Mouse (Mus musculus): ENCODE measurements around the gene Mrpl46. TPM values are rescaled to one million over a fixed set of nuclear protein-coding genes. Genes with fewer than 3 reads are reported as not detected.

Gene Mrpl46
- polyA plus RNA-seq, 1 experiment, result 9.4 TPM

DNA sequence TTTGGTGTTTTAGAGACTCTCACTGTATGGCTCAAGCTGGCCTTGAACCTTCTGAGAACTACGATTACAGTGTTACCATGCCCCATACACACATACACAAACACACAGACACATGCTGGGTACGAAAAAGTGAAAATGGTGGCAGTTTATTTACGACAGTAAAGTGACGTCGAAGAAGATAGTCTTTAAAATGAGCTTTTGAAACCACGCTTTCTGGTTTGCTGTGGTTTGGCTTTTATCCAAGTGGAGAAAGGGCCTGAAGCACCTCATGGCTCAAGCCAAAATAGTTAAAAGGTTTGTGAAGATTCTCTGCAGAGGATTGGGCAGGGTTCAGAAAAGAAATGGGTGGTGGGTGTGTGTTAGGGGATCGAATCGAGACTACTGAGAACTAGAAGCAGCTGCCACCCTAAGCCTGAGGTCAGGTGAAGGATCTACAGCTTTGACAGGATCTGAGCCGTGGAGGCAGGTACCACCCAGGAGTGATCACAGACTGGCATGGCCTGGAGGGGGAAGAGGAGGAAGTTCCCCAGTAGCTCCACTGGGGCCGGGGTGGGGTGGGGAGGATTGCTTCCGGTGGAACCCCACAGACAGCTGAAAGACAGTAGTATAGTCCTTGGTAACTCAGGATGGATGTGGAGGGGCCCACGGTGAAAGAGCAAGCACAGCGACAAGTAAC is 10.7 kb upstream of the Mrpl46 start:
- Histone ChIP-seq H3K4me3 (ENCODE audit: extremely low read depth, insufficient read depth, insufficient read length) (no peak overlapping the region), H3K27me3 (ENCODE audit: control insufficient read depth, insufficient read depth, low read length) (no peaks in the 10 kb centered on the region), H3K4me1 (ENCODE audit: control insufficient read depth, insufficient read depth, insufficient read length) (no peaks in the 10 kb centered on the region), H3K27ac (ENCODE audit: insufficient read depth, low read length) (no peak overlapping the region), H3K36me3 (ENCODE audit: control insufficient read depth, insufficient read depth, low read length) (peaks cover 6% of the 10 kb centered on the region; the same call in 1 of the 2 replicates)
- DNase-seq (ENCODE audit: low read depth in 1 of 2, low spot score in 2 of 2), result no peak
- 29% methylated on average over 13 of the region's 13 CpGs for WGBS
- no peak for TF ChIP-seq CTCF (IDR thresholded peaks at IDR 0.05; ENCODE audit: extremely low read depth, insufficient read depth, insufficient read length, insufficient replicate concordance)
- no peak for TF ChIP-seq POLR2A (IDR thresholded peaks at IDR 0.05; ENCODE audit: low read depth, low read length)

DNA sequence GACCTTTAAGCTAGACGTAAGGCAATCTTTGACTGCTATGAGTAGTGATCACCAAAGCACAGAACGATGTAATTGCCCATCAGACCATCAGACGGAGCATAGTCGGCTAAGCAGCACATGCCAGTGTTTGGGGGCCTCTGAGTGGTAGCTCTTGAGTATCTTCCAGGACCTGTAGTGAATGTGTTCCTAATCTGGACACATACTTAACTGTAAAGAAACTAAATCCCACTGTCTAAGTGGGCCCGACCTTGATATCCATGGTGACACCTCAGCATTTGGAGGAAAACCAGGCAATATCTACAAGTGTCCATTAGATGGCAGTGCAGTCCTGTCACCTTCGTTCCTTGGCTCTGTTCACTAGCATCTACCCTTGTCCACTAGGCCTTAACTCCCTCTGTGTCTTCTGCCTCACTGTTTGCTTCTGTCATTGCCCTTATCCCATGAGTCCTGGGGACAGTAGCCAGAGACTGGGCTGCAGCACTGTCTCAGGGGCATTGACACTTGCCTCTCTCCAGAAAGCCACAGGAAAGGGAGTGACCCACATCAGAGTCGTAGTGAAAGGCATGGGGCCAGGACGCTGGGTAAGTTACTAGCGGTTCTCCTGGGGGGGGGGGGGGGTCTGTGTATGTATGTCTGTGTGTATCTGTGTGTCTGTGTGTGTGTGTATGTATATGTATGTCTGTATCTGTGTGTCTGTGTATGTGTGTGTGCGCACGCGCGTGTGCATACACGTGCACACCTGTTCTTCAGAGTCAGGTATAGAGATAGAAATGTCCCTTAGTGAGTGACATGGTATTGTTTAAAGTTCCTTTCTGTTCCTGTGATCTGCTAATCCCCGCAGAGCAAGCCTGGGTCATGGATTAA is 8.3 kb upstream of the Mrpl46 start:
- DNase-seq (ENCODE audit: low read depth in 1 of 2, low spot score in 2 of 2), result peak; percentile 14 to 28
- H3K4me3 ChIP-seq (ENCODE audit: extremely low read depth, insufficient read depth, insufficient read length), result no peak overlapping the region
- 78% methylated on average over 15 of the region's 15 CpGs for WGBS
- TF ChIP-seq POLR2A (IDR thresholded peaks at IDR 0.05; ENCODE audit: low read depth, low read length) (no peak), CTCF (IDR thresholded peaks at IDR 0.05; ENCODE audit: extremely low read depth, insufficient read depth, insufficient read length, insufficient replicate concordance) (peak; percentile 73; the same call in 1 of the 2 replicates)
- H3K36me3 ChIP-seq (ENCODE audit: control insufficient read depth, insufficient read depth, low read length), result peaks cover 6% of the 10 kb centered on the region; the same call in 1 of the 2 replicates
- H3K27ac ChIP-seq (ENCODE audit: insufficient read depth, low read length), result no peak overlapping the region
- no peaks in the 10 kb centered on the region for H3K4me1 ChIP-seq (ENCODE audit: control insufficient read depth, insufficient read depth, insufficient read length)
- H3K27me3 ChIP-seq (ENCODE audit: control insufficient read depth, insufficient read depth, low read length), result no peaks in the 10 kb centered on the region

DNA sequence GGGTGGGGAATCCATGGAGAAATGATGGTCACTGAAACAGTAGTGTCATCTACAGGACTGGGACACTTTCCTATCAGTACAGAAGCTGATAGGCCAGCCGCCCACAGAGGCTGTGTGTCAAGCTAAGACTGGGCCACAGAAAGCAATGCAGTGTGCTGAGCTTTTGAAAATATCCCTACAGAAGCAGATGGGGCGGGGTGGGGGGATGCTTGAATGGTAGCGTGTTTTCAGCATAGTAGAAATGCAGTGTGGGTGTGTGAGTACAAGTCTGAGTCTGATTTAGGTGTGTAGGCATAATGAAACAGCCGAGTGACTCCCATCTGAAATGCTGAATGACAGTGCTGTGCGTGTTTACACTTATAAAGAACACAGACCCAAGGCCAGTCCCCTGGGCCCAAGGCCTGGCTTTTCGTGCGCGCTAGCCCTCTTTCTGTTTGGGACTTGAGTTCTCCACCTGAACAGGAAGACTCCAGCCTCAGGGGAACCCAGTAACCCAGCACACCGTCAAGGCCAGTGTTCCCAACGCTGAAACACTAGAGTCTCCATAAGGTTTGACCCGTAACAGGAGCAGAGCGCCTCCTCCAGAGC is 4.6 kb upstream of the Mrpl46 start:
- TF ChIP-seq POLR2A (IDR thresholded peaks at IDR 0.05; ENCODE audit: low read depth, low read length) (no peak), CTCF (IDR thresholded peaks at IDR 0.05; ENCODE audit: extremely low read depth, insufficient read depth, insufficient read length, insufficient replicate concordance) (no peak)
- no peak overlapping the region for H3K27ac ChIP-seq (ENCODE audit: insufficient read depth, low read length)
- no peaks in the 10 kb centered on the region for H3K27me3 ChIP-seq (ENCODE audit: control insufficient read depth, insufficient read depth, low read length)
- WGBS, result 71% methylated on average over 12 of the region's 12 CpGs
- no peaks in the 10 kb centered on the region for H3K4me1 ChIP-seq (ENCODE audit: control insufficient read depth, insufficient read depth, insufficient read length)
- H3K36me3 ChIP-seq (ENCODE audit: control insufficient read depth, insufficient read depth, low read length), result peaks cover 7% of the 10 kb centered on the region
- no peak for DNase-seq (ENCODE audit: low read depth in 1 of 2, low spot score in 2 of 2)
- H3K4me3 ChIP-seq (ENCODE audit: extremely low read depth, insufficient read depth, insufficient read length), result no peak overlapping the region

DNA sequence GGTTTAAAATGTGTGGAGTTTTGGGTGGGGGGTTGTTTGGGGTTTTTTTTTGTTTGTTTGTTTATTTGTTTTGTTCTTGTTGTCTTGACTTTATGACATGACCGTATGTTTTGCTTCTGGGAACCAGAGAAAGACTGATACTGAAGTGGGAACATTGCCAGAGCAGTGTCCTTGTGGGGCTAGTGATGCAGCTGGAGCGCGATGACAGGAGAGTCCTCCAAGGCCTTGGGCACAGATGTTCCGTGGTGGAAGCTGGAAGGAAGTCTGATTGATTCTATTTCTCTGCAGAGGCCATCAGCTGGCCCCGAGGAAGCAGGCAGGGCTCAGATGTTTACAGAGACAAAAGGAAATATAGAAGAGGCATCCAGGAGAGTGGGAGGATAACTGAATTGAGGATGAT is 2.6 kb upstream of the Mrpl46 start:
- Histone ChIP-seq H3K27me3 (ENCODE audit: control insufficient read depth, insufficient read depth, low read length) (no peaks in the 10 kb centered on the region), H3K36me3 (ENCODE audit: control insufficient read depth, insufficient read depth, low read length) (peaks cover 4% of the 10 kb centered on the region), H3K4me3 (ENCODE audit: extremely low read depth, insufficient read depth, insufficient read length) (no peak overlapping the region), H3K4me1 (ENCODE audit: control insufficient read depth, insufficient read depth, insufficient read length) (0 out of 2 replicates have a peak, but pooled peaks cover 3% of the 10 kb centered on the region), H3K27ac (ENCODE audit: insufficient read depth, low read length) (no peak overlapping the region)
- TF ChIP-seq CTCF (IDR thresholded peaks at IDR 0.05; ENCODE audit: extremely low read depth, insufficient read depth, insufficient read length, insufficient replicate concordance) (no peak), POLR2A (IDR thresholded peaks at IDR 0.05; ENCODE audit: low read depth, low read length) (no peak)
- 80% methylated on average over 5 of the region's 5 CpGs for WGBS
- DNase-seq (ENCODE audit: low read depth in 1 of 2, low spot score in 2 of 2), result no peak

DNA sequence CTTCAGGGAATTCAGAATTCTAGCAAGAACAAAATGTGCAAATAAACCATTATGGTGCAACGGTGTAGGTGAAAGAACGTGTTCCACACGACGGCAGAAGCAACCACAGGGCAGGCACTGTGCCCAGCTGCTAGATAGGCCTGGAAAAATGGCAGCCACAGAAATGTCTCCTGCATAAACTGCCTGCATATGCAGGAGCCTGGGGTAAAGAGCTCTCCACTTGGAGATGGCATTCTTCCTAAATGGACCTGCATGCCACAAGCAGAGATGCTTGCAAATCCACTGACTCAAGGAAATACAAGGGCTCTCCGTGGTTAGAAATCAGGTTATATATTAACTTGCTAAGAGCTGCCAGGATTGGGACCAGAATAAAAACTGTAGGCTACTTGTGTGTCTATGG is 4.6 kb downstream of the Mrpl46 start:
- Histone ChIP-seq H3K4me1 (ENCODE audit: control insufficient read depth, insufficient read depth, insufficient read length) (0 out of 2 replicates have a peak, but pooled peaks cover 3% of the 10 kb centered on the region), H3K36me3 (ENCODE audit: control insufficient read depth, insufficient read depth, low read length) (peaks cover 25% of the 10 kb centered on the region)
- no peak for DNase-seq (ENCODE audit: low read depth in 1 of 2, low spot score in 2 of 2)

DNA sequence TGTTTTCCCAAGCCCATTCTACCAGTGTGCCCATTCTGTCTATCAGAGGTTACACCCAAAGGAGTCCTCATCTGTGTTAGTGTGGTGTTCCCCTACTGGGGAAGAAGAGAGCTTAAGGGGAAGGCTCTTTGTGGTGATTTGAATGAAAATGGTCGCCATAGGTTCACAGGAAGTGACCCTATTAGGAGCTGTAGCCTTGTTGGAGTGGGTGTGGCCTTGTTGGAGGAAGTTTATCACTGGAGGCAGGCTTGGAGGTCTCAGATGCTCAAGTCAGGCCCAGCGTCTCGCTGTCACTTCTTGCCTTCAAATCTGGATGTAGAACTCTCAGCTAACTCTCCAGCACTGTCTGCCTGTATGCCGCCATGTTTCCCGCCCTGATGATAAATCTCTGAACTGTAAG is 12.4 kb downstream of the Mrpl46 start:
- no peak for DNase-seq (ENCODE audit: low read depth in 1 of 2, low spot score in 2 of 2)
- TF ChIP-seq POLR2A (IDR thresholded peaks at IDR 0.05; ENCODE audit: low read depth, low read length), result no peak
- no peak for TF ChIP-seq CTCF (IDR thresholded peaks at IDR 0.05; ENCODE audit: extremely low read depth, insufficient read depth, insufficient read length, insufficient replicate concordance)
- Histone ChIP-seq H3K4me3 (ENCODE audit: extremely low read depth, insufficient read depth, insufficient read length) (no peak overlapping the region), H3K4me1 (ENCODE audit: control insufficient read depth, insufficient read depth, insufficient read length) (no peaks in the 10 kb centered on the region), H3K36me3 (ENCODE audit: control insufficient read depth, insufficient read depth, low read length) (peaks cover 11% of the 10 kb centered on the region), H3K27ac (ENCODE audit: insufficient read depth, low read length) (no peak overlapping the region), H3K27me3 (ENCODE audit: control insufficient read depth, insufficient read depth, low read length) (no peaks in the 10 kb centered on the region)
- 87% methylated on average over 5 of the region's 5 CpGs for WGBS

More for the DNA sequence above, 4.6 kb downstream of the Mrpl46 start:
- H3K4me3 ChIP-seq (ENCODE audit: extremely low read depth, insufficient read depth, insufficient read length), result no peak overlapping the region
- H3K27ac ChIP-seq (ENCODE audit: insufficient read depth, low read length), result no peak overlapping the region
- WGBS, result 96% methylated on average over 5 of the region's 5 CpGs
- no peaks in the 10 kb centered on the region for H3K27me3 ChIP-seq (ENCODE audit: control insufficient read depth, insufficient read depth, low read length)
- no peak for TF ChIP-seq CTCF (IDR thresholded peaks at IDR 0.05; ENCODE audit: extremely low read depth, insufficient read depth, insufficient read length, insufficient replicate concordance)
- no peak for TF ChIP-seq POLR2A (IDR thresholded peaks at IDR 0.05; ENCODE audit: low read depth, low read length)

Data from spleen, adult 2 months (tissue).